Mouse (Mus musculus): Measurements from ENCODE around the gene Arsb.

DNA sequence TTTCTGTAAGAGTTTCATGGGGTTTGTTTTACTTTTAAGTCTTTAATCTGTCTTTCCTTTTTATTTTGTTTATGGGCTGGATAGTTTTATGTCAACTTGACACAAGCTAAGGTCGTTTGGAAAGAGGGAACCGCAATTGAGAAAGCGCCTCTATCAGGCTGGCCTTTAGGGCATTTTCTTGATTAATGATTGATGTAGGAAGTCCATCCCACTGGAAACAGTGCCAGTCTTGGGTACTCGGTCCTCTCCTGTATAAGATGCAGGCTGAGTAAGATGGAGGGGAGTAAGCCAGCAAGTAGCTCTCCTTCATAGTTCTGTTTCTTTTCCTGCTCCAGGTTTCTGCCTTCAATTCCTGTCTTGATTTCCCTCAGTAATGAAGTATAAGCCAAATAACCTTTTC, 76.2 kb downstream of the Arsb start:
- TF ChIP-seq CTCF (IDR thresholded peaks at IDR 0.05; ENCODE audit: borderline replicate concordance, control insufficient read depth, extremely low read depth, insufficient read depth, low read length, poor library complexity) (no peak), POLR2A (IDR thresholded peaks at IDR 0.05; ENCODE audit: control insufficient read depth, extremely low read depth, insufficient read depth, low read length, poor library complexity) (no peak)

All from thymus, adult 2 months (tissue).